ENCODE assay signal across 14 mouse cellular contexts in the genomic region with DNA sequence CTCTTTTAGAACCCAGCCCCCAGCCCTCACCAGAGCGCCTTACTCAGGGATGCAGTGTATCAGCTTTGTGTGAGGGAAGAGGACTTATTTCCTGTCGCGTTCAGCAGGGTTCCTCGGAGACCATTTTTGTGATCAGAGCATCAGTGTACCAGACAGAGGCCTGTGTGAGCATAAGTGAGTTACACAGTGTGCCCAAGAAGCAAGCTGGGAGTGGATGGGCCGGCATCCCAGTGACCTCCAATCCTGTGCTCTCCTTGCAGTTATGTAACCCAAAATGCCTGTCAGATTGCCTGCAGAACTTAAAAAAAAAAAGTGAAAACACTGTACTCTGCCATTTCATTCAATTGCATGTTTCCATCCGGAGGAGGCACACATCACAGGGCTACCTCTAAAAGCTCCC.
DNase-seq lines count a peak whose midpoint lies in the region; ATAC-seq lines count a peak whose summit lies in the region.
"Had no signal": no experiment of that assay in that cellular context is flagged by ENCODE, and none has a peak within 500 bp of the region (broad histone marks: within the 10 kb centered on the region; RNA-seq: fewer than 3 reads in every experiment).

No protein-coding gene starts in this region.

- H3K27me3 ChIP-seq in intestine, embryonic 14.5 days (replicated peaks; ENCODE audit: control insufficient read depth, insufficient read depth, low read length): no peaks in the 10 kb centered on the region
- H3K27me3 ChIP-seq in intestine, embryonic 16.5 days (replicated peaks; ENCODE audit: control insufficient read depth, insufficient read depth, low read length): no peaks in the 10 kb centered on the region
- H3K27me3 ChIP-seq in hindbrain, embryonic 12.5 days: no peaks in the 10 kb centered on the region
- H3K27me3 ChIP-seq in neural tube, embryonic 13.5 days: no peaks in the 10 kb centered on the region
- H3K27me3 ChIP-seq: Patski had no signal

- no peak overlapping the region for H3K4me2 ChIP-seq in intestine, embryonic 14.5 days (ENCODE audit: low read length)
- H3K4me2 ChIP-seq in intestine, embryonic 16.5 days (ENCODE audit: low read depth, low read length): no peak overlapping the region
- H3K4me2 ChIP-seq in hindbrain, embryonic 12.5 days (replicated peaks): no peak overlapping the region
- H3K4me2 ChIP-seq in neural tube, embryonic 13.5 days: no peak overlapping the region

- no peak for DNase-seq in intestine, embryonic 14.5 days (ENCODE audit: low spot score)
- peak; percentile 17 for DNase-seq in NIH3T3 (ENCODE audit: low read depth)
- DNase-seq in urinary bladder, postnatal 36 days (ENCODE audit: low spot score in 2 of 2): no peak
- DNase-seq in kidney, postnatal 14 days: no peak
- DNase-seq: adrenal gland, adult 8-10 months; cerebellum, postnatal 14 days; lung, postnatal 10 days; thymus, adult 2 months had no signal

- H3K27ac ChIP-seq in intestine, embryonic 14.5 days (ENCODE audit: low read depth): peak overlapping the region; percentile 29
- H3K27ac ChIP-seq in intestine, embryonic 16.5 days (ENCODE audit: low read length): no peak overlapping the region
- no peak overlapping the region for H3K27ac ChIP-seq in hindbrain, embryonic 12.5 days
- H3K27ac ChIP-seq in neural tube, embryonic 13.5 days (replicated peaks): peak overlapping the region; percentile 75

- no peaks in the 10 kb centered on the region for H3K36me3 ChIP-seq in intestine, embryonic 14.5 days (ENCODE audit: control insufficient read depth, insufficient read depth, low read length)
- H3K36me3 ChIP-seq in intestine, embryonic 16.5 days (ENCODE audit: control insufficient read depth, insufficient read depth, low read length): no peaks in the 10 kb centered on the region; the same call in 1 of the 2 replicates
- no peaks in the 10 kb centered on the region for H3K36me3 ChIP-seq in hindbrain, embryonic 12.5 days
- no peaks in the 10 kb centered on the region for H3K36me3 ChIP-seq in neural tube, embryonic 13.5 days

- no peak overlapping the region for H3K9ac ChIP-seq in intestine, embryonic 14.5 days (ENCODE audit: low read length)
- H3K9ac ChIP-seq in intestine, embryonic 16.5 days (ENCODE audit: low read depth, low read length): no peak overlapping the region
- no peak overlapping the region for H3K9ac ChIP-seq in hindbrain, embryonic 12.5 days
- H3K9ac ChIP-seq in neural tube, embryonic 13.5 days: peak overlapping the region; percentile 43; the same call in 1 of the 2 replicates

- H3K9me3 ChIP-seq in intestine, embryonic 14.5 days (ENCODE audit: control insufficient read depth, low read length): no peaks in the 10 kb centered on the region
- no peaks in the 10 kb centered on the region for H3K9me3 ChIP-seq in intestine, embryonic 16.5 days (ENCODE audit: control insufficient read depth, low read length)
- H3K9me3 ChIP-seq in hindbrain, embryonic 12.5 days (replicated peaks): no peaks in the 10 kb centered on the region
- no peaks in the 10 kb centered on the region for H3K9me3 ChIP-seq in neural tube, embryonic 13.5 days

- H3K4me3 ChIP-seq in intestine, embryonic 14.5 days (ENCODE audit: low read depth, low read length): no peak overlapping the region
- H3K4me3 ChIP-seq in intestine, embryonic 16.5 days (ENCODE audit: low read length): no peak overlapping the region
- H3K4me3 ChIP-seq in hindbrain, embryonic 12.5 days: no peak overlapping the region
- no peak overlapping the region for H3K4me3 ChIP-seq in neural tube, embryonic 13.5 days

- peaks cover 8% of the 10 kb centered on the region for H3K4me1 ChIP-seq in intestine, embryonic 14.5 days (replicated peaks; ENCODE audit: control insufficient read depth, insufficient read depth, low read length)
- peaks cover 3% of the 10 kb centered on the region; the same call in 1 of the 2 replicates for H3K4me1 ChIP-seq in intestine, embryonic 16.5 days (ENCODE audit: control insufficient read depth, insufficient read depth, low read length)
- H3K4me1 ChIP-seq in hindbrain, embryonic 12.5 days: peaks cover 12% of the 10 kb centered on the region
- peaks cover 43% of the 10 kb centered on the region for H3K4me1 ChIP-seq in neural tube, embryonic 13.5 days (replicated peaks)

- no peak for ATAC-seq in intestine, embryonic 14.5 days (replicated peaks; ENCODE audit: low FRiP score, low TSS enrichment, low read depth)
- ATAC-seq in intestine, embryonic 16.5 days: no peak
- ATAC-seq in hindbrain, embryonic 12.5 days (ENCODE audit: low FRiP score): 0 out of 2 replicates have a peak, but pooled peaks have one; percentile 26
- no peak for ATAC-seq in neural tube, embryonic 13.5 days (ENCODE audit: low read depth)
- ATAC-seq: CD4-positive, CD25-positive, alpha-beta regulatory T cell, adult 4 months; inflammation-experienced regulatory T-cells, adult 6 months had no signal

- 47% methylated on average over 6 of the region's 6 CpGs for WGBS in intestine, embryonic 14.5 days
- WGBS in intestine, embryonic 16.5 days: 53% methylated on average over 6 of the region's 6 CpGs
- 59% methylated on average over 6 of the region's 6 CpGs for WGBS in hindbrain, embryonic 12.5 days
- WGBS in neural tube, embryonic 13.5 days: 19% methylated on average over 6 of the region's 6 CpGs

Comparison
In these comparisons a context has a peak if more than half of its experiments do, and no peak if none do; other contexts are left out.
1. H3K27ac ChIP-seq: peak in intestine, embryonic 14.5 days (single experiment) and neural tube, embryonic 13.5 days (single experiment); none in intestine, embryonic 16.5 days (single experiment) and hindbrain, embryonic 12.5 days (single experiment).